In genomic region chr7:15954978-15955443, GRCm38 (mm10) we compare ENCODE assay signal across 8 mouse cellular contexts. TPM values are rescaled to one million over a fixed set of nuclear protein-coding genes. Genes with fewer than 3 reads are reported as not detected.
DNase-seq lines count a peak whose midpoint lies in the region; ATAC-seq and TF ChIP-seq lines count a peak whose summit lies in the region.

No protein-coding gene starts in this region.

- peak; percentile 26; the same call in 1 of the 2 replicates for ATAC-seq in neural tube, embryonic 15.5 days (ENCODE audit: low FRiP score)

- DNase-seq in spleen, adult 12 weeks (ENCODE audit: low spot score): peak; percentile 31
- DNase-seq in spleen, adult 18-20 months: no peak
- peak; percentile 83 to 88 for DNase-seq in heart, adult 2 months
- peak; percentile 55 for DNase-seq in kidney, adult 11 months
- DNase-seq in lung, adult 2 months: peak; percentile 72
- DNase-seq in cerebellum, postnatal 14 days: no peak
- no peak for DNase-seq in right cerebral cortex, adult 18-20 months

- H3K27ac ChIP-seq in heart, adult 2 months: peak overlapping the region; percentile 88
- H3K27ac ChIP-seq in neural tube, embryonic 15.5 days (replicated peaks): no peak overlapping the region

- no peak overlapping the region; the same call in none of the 2 replicates for H3K4me3 ChIP-seq in heart, adult 2 months
- H3K4me3 ChIP-seq in lung, adult 2 months (replicated peaks; ENCODE audit: extremely low read depth, low read depth, low read length): no peak overlapping the region
- peak overlapping the region; percentile 11; the same call in 1 of the 2 replicates for H3K4me3 ChIP-seq in neural tube, embryonic 15.5 days (replicated peaks)

- no peaks in the 10 kb centered on the region for H3K79me2 ChIP-seq in heart, adult 2 months (replicated peaks; ENCODE audit: control insufficient read depth, insufficient read depth, low read length)

- peak; percentile 96 for TF ChIP-seq EP300 in heart, adult 2 months (IDR thresholded peaks at IDR 0.05; ENCODE audit: insufficient read depth, low read depth, low read length)

- peaks cover 38% of the 10 kb centered on the region for H3K36me3 ChIP-seq in heart, adult 2 months (ENCODE audit: control insufficient read depth, insufficient read depth, low read length)
- H3K36me3 ChIP-seq in neural tube, embryonic 15.5 days: peaks cover 4% of the 10 kb centered on the region; the same call in 1 of the 2 replicates

- no peaks in the 10 kb centered on the region for H3K9me3 ChIP-seq in neural tube, embryonic 15.5 days (replicated peaks)

- H3K4me2 ChIP-seq in neural tube, embryonic 15.5 days: peak overlapping the region; percentile 42

- intact Hi-C loops in heart, adult 2 months (cut with DNase I): loop anchor here (1.0 kb wide), 1 partner anchor 21 kb away; no protein-coding TSS in a partner anchor

- WGBS in heart, adult 2 months: 31% methylated on average over 21 of the region's 21 CpGs
- WGBS in lung, adult 2 months: 13% methylated on average over 21 of the region's 21 CpGs
- 6% methylated on average over 21 of the region's 21 CpGs for WGBS in neural tube, embryonic 15.5 days

- peaks cover 25% of the 10 kb centered on the region for H3K4me1 ChIP-seq in heart, adult 2 months (ENCODE audit: control insufficient read depth, insufficient read depth, low read length)
- H3K4me1 ChIP-seq in lung, adult 2 months (ENCODE audit: control insufficient read depth, insufficient read depth, low read length): peaks cover 8% of the 10 kb centered on the region
- H3K4me1 ChIP-seq in neural tube, embryonic 15.5 days: 0 out of 2 replicates have a peak, but pooled peaks cover 4% of the 10 kb centered on the region

- no peaks in the 10 kb centered on the region for H3K27me3 ChIP-seq in heart, adult 2 months (ENCODE audit: control insufficient read depth, insufficient read depth, low read length)
- no peaks in the 10 kb centered on the region; the same call in 1 of the 2 replicates for H3K27me3 ChIP-seq in neural tube, embryonic 15.5 days (replicated peaks)

- H3K9ac ChIP-seq in heart, adult 2 months (ENCODE audit: low read depth, low read length): no peak overlapping the region
- no peak overlapping the region for H3K9ac ChIP-seq in neural tube, embryonic 15.5 days (replicated peaks)

- TF ChIP-seq POLR2A in heart, adult 2 months (IDR thresholded peaks at IDR 0.05; ENCODE audit: insufficient read depth, low read depth, low read length): peak; percentile 49; the same call in 1 of the 2 replicates
- TF ChIP-seq POLR2A in lung, adult 2 months (IDR thresholded peaks at IDR 0.05; ENCODE audit: borderline replicate concordance, extremely low read depth, low read depth, low read length): peak; percentile 37; the same call in 1 of the 2 replicates

- TF ChIP-seq CTCF in heart, adult 2 months (IDR thresholded peaks at IDR 0.05): no peak
- TF ChIP-seq CTCF in lung, adult 2 months (IDR thresholded peaks at IDR 0.05; ENCODE audit: insufficient read depth, low read length): no peak

RNA-seq across cellular contexts. Expression of gene Nop53, which starts 9.1 kb away (rescaled TPM):
- 100 to 1,000 TPM; 117 to 143 TPM for total RNA-seq in heart, adult 2 months (2021)
- 56.3 and 60.0 TPM in 2 replicates for polyA plus RNA-seq in heart, adult 2 months (2012; rRNA removed)
- polyA plus RNA-seq in lung, adult 2 months (2012; rRNA removed): 119 and 128 TPM in 2 replicates
- polyA plus RNA-seq in neural tube, embryonic 15.5 days (2015; fragmentation: Nextera tagmentation; extraction: Ambion mirVana): 108 and 127 TPM in 2 replicates

RNA-seq across cellular contexts. Expression of gene Ehd2, which starts 12.4 kb away (rescaled TPM):
- 10 to 100 TPM; 76.8 to 91.3 TPM for total RNA-seq in heart, adult 2 months (2021)
- polyA plus RNA-seq in heart, adult 2 months (2012; rRNA removed): 81.9 and 100 TPM in 2 replicates
- polyA plus RNA-seq in lung, adult 2 months (2012; rRNA removed): 219 and 232 TPM in 2 replicates
- polyA plus RNA-seq in neural tube, embryonic 15.5 days (2015; fragmentation: Nextera tagmentation; extraction: Ambion mirVana): 9.2 and 14.8 TPM in 2 replicates

RNA-seq across cellular contexts. Expression of gene Selenow, which starts 32.8 kb away (rescaled TPM):
- total RNA-seq in heart, adult 2 months (2021): 100 to 1,000 TPM; 170 to 195 TPM
- polyA plus RNA-seq in heart, adult 2 months (2012; rRNA removed): 312 and 325 TPM in 2 replicates
- 480 and 641 TPM in 2 replicates for polyA plus RNA-seq in lung, adult 2 months (2012; rRNA removed)
- 1,268 and 1,471 TPM in 2 replicates for polyA plus RNA-seq in neural tube, embryonic 15.5 days (2015; fragmentation: Nextera tagmentation; extraction: Ambion mirVana)

Comparison
In these comparisons a context has a peak if more than half of its experiments do, and no peak if none do; other contexts are left out.
1. DNase-seq: peak in spleen, adult 12 weeks (single experiment), heart, adult 2 months (2 of 2), kidney, adult 11 months (single experiment) and lung, adult 2 months (single experiment); none in spleen, adult 18-20 months (0 of 2), cerebellum, postnatal 14 days (0 of 2) and right cerebral cortex, adult 18-20 months (single experiment).